Mouse (Mus musculus) midbrain, embryonic 12.5 days (tissue): ENCODE measurements at regions not wholly inside any gene's neighbourhood (a gene's known extent, or its start where the extent isn't known, plus 50 kb on each side); places are given as distances from the start of the nearest gene placed in this dataset.

Source experiments
- ATAC-seq: fragments of 200-750 bp; cut with Nextera tagmentation; 2 replicates; pipeline ENCODE4 v1.8.0; 2017; ENCODE audit warnings: low read depth, moderate TSS enrichment, moderate library complexity; ENCODE audit not compliant: low FRiP score
- H3K27ac ChIP-seq: fragments of 300-500 bp; sonication (generic); replicated peaks from 2 replicates; pipeline ENCODE4 v1.5.1; 2016; ENCODE audit warnings: mild to moderate bottlenecking
- H3K27me3 ChIP-seq: fragments of 300-500 bp; sonication (generic); 2 replicates; pipeline ENCODE4 v1.6.1; 2016; ENCODE audit warnings: mild to moderate bottlenecking
- H3K36me3 ChIP-seq: fragments of 300-500 bp; sonication (generic); 2 replicates; pipeline ENCODE4 v1.6.1; 2016
- H3K4me1 ChIP-seq: fragments of 300-500 bp; sonication (generic); 2 replicates; pipeline ENCODE4 v1.6.1; 2016
- H3K4me2 ChIP-seq: fragments of 300-500 bp; sonication (generic); replicated peaks from 2 replicates; pipeline ENCODE4 v1.6.1; 2016; ENCODE audit warnings: mild to moderate bottlenecking, moderate library complexity
- H3K4me3 ChIP-seq: fragments of 300-500 bp; sonication (generic); 2 replicates; pipeline ENCODE4 v1.5.1; 2016; ENCODE audit warnings: mild to moderate bottlenecking
- H3K9ac ChIP-seq: fragments of 300-500 bp; sonication (generic); replicated peaks from 2 replicates; pipeline ENCODE4 v1.6.1; 2016; ENCODE audit warnings: mild to moderate bottlenecking, moderate library complexity
- H3K9me3 ChIP-seq: fragments of 300-500 bp; sonication (generic); 2 replicates; pipeline ENCODE4 v1.6.1; 2016; ENCODE audit warnings: mild to moderate bottlenecking
- WGBS: fragments of 180-500 bp; shearing (Covaris S2); methylation state at CpG from one replicate; pipeline ENCODE4 v1.1.7; 2016; 5-methylcytosine and 5-hydroxymethylcytosine counted together

- ATAC-seq, result no peak
Measured at GRCm38 (mm10) chr16:55612873-55613272, 225.8 kb downstream of the Nfkbiz start.

GRCm38 (mm10) chr16:55612001-55612400, 226.7 kb downstream of the Nfkbiz start:
- WGBS, result 86% methylated on average over 5 of the region's 5 CpGs

More at GRCm38 (mm10) chr16:55612873-55613272, 225.8 kb downstream of the Nfkbiz start:
- H3K9ac ChIP-seq, result no peak overlapping the region
- no peak overlapping the region for H3K4me2 ChIP-seq
- WGBS, result 91% methylated on average over 3 of the region's 3 CpGs
- H3K4me1 ChIP-seq, result no peaks in the 10 kb centered on the region
- no peaks in the 10 kb centered on the region for H3K36me3 ChIP-seq
- H3K27me3 ChIP-seq, result no peaks in the 10 kb centered on the region
- H3K27ac ChIP-seq, result no peak overlapping the region
- no peak overlapping the region for H3K4me3 ChIP-seq
- H3K9me3 ChIP-seq, result no peaks in the 10 kb centered on the region

GRCm38 (mm10) chr16:55611172-55611571, 227.5 kb downstream of the Nfkbiz start:
- WGBS, result 92% methylated on average over 3 of the region's 3 CpGs
- no peaks in the 10 kb centered on the region for H3K4me1 ChIP-seq
- no peaks in the 10 kb centered on the region for H3K9me3 ChIP-seq

More at GRCm38 (mm10) chr16:55612001-55612400, 226.7 kb downstream of the Nfkbiz start:
- H3K36me3 ChIP-seq, result no peaks in the 10 kb centered on the region
- ATAC-seq, result no peak
- H3K9me3 ChIP-seq, result no peaks in the 10 kb centered on the region
- no peaks in the 10 kb centered on the region for H3K4me1 ChIP-seq
- H3K27ac ChIP-seq, result no peak overlapping the region
- no peaks in the 10 kb centered on the region for H3K27me3 ChIP-seq
- H3K9ac ChIP-seq, result no peak overlapping the region
- H3K4me3 ChIP-seq, result no peak overlapping the region
- no peak overlapping the region for H3K4me2 ChIP-seq

GRCm38 (mm10) chr16:55608361-55608760, 230.3 kb downstream of the Nfkbiz start:
- H3K27me3 ChIP-seq, result no peaks in the 10 kb centered on the region
- no peak overlapping the region for H3K4me3 ChIP-seq
- ATAC-seq, result no peak
- H3K4me2 ChIP-seq, result no peak overlapping the region
- 79% methylated on average over 3 of the region's 3 CpGs for WGBS
- no peaks in the 10 kb centered on the region for H3K9me3 ChIP-seq
- no peak overlapping the region for H3K27ac ChIP-seq
- H3K36me3 ChIP-seq, result no peaks in the 10 kb centered on the region
- no peak overlapping the region for H3K9ac ChIP-seq
- H3K4me1 ChIP-seq, result no peaks in the 10 kb centered on the region

More at GRCm38 (mm10) chr16:55611172-55611571, 227.5 kb downstream of the Nfkbiz start:
- Histone ChIP-seq H3K4me3 (no peak overlapping the region), H3K4me2 (no peak overlapping the region), H3K36me3 (no peaks in the 10 kb centered on the region), H3K27ac (no peak overlapping the region), H3K27me3 (no peaks in the 10 kb centered on the region), H3K9ac (no peak overlapping the region)
- no peak for ATAC-seq

GRCm38 (mm10) chr16:55606447-55607239, 232.1 kb downstream of the Nfkbiz start:
- H3K4me2 ChIP-seq, result no peak overlapping the region

GRCm38 (mm10) chr16:55603611-55604010, 235.1 kb downstream of the Nfkbiz start:
- 83% methylated on average over 2 of the region's 2 CpGs for WGBS
- Histone ChIP-seq H3K4me1 (no peaks in the 10 kb centered on the region), H3K4me3 (no peak overlapping the region), H3K36me3 (no peaks in the 10 kb centered on the region), H3K27ac (no peak overlapping the region), H3K9me3 (no peaks in the 10 kb centered on the region), H3K27me3 (no peaks in the 10 kb centered on the region), H3K4me2 (no peak overlapping the region), H3K9ac (no peak overlapping the region)
- ATAC-seq, result no peak

More at GRCm38 (mm10) chr16:55606447-55607239, 232.1 kb downstream of the Nfkbiz start:
- Histone ChIP-seq H3K4me1 (no peaks in the 10 kb centered on the region), H3K27me3 (no peaks in the 10 kb centered on the region), H3K9ac (no peak overlapping the region), H3K27ac (no peak overlapping the region), H3K36me3 (no peaks in the 10 kb centered on the region), H3K9me3 (no peaks in the 10 kb centered on the region), H3K4me3 (no peak overlapping the region)
- 90% methylated on average over 7 of the region's 7 CpGs for WGBS
- ATAC-seq, result no peak

- Histone ChIP-seq H3K27ac (no peak overlapping the region), H3K9me3 (no peaks in the 10 kb centered on the region), H3K9ac (no peak overlapping the region), H3K36me3 (no peaks in the 10 kb centered on the region), H3K27me3 (no peaks in the 10 kb centered on the region), H3K4me3 (no peak overlapping the region), H3K4me2 (no peak overlapping the region), H3K4me1 (no peaks in the 10 kb centered on the region)
- ATAC-seq, result no peak
- 82% methylated on average over 1 of the region's 1 CpGs for WGBS
Measured at GRCm38 (mm10) chr16:55589382-55589956, 249.2 kb downstream of the Nfkbiz start.

- WGBS, result 92% methylated on average over 6 of the region's 6 CpGs
- Histone ChIP-seq H3K36me3 (no peaks in the 10 kb centered on the region), H3K9ac (no peak overlapping the region), H3K27ac (no peak overlapping the region), H3K4me2 (no peak overlapping the region), H3K27me3 (no peaks in the 10 kb centered on the region), H3K4me3 (no peak overlapping the region), H3K9me3 (no peaks in the 10 kb centered on the region), H3K4me1 (no peaks in the 10 kb centered on the region)
- no peak for ATAC-seq
Measured at GRCm38 (mm10) chr16:55587138-55587537, 251.6 kb downstream of the Nfkbiz start.

- Histone ChIP-seq H3K4me2 (no peak overlapping the region), H3K27me3 (no peaks in the 10 kb centered on the region), H3K9me3 (no peaks in the 10 kb centered on the region), H3K36me3 (no peaks in the 10 kb centered on the region), H3K27ac (no peak overlapping the region), H3K9ac (no peak overlapping the region), H3K4me1 (no peaks in the 10 kb centered on the region), H3K4me3 (no peak overlapping the region)
- no peak for ATAC-seq
- WGBS, result 76% methylated on average over 3 of the region's 3 CpGs
Measured at GRCm38 (mm10) chr16:55582906-55583305, 255.8 kb downstream of the Nfkbiz start.

- H3K4me2 ChIP-seq, result no peak overlapping the region
- no peak for ATAC-seq
- H3K4me1 ChIP-seq, result no peaks in the 10 kb centered on the region
- H3K36me3 ChIP-seq, result no peaks in the 10 kb centered on the region
- H3K9ac ChIP-seq, result no peak overlapping the region
- H3K4me3 ChIP-seq, result no peak overlapping the region
- H3K9me3 ChIP-seq, result no peaks in the 10 kb centered on the region
- H3K27me3 ChIP-seq, result no peaks in the 10 kb centered on the region
- no peak overlapping the region for H3K27ac ChIP-seq
- 96% methylated on average over 7 of the region's 7 CpGs for WGBS
Measured at GRCm38 (mm10) chr16:55582029-55582428, 256.7 kb downstream of the Nfkbiz start.

- no peak for ATAC-seq
- Histone ChIP-seq H3K9ac (no peak overlapping the region), H3K9me3 (no peaks in the 10 kb centered on the region), H3K4me1 (no peaks in the 10 kb centered on the region), H3K27ac (no peak overlapping the region), H3K4me3 (no peak overlapping the region), H3K27me3 (no peaks in the 10 kb centered on the region), H3K4me2 (no peak overlapping the region), H3K36me3 (no peaks in the 10 kb centered on the region)
- WGBS, result 86% methylated on average over 4 of the region's 4 CpGs
Measured at GRCm38 (mm10) chr16:55580827-55581226, 257.9 kb downstream of the Nfkbiz start.

- H3K4me1 ChIP-seq, result no peaks in the 10 kb centered on the region
- ATAC-seq, result no peak
- no peaks in the 10 kb centered on the region for H3K27me3 ChIP-seq
- 89% methylated on average over 5 of the region's 5 CpGs for WGBS
- H3K36me3 ChIP-seq, result no peaks in the 10 kb centered on the region
- no peak overlapping the region for H3K9ac ChIP-seq
- no peak overlapping the region for H3K4me3 ChIP-seq
- no peaks in the 10 kb centered on the region for H3K9me3 ChIP-seq
- no peak overlapping the region for H3K27ac ChIP-seq
- H3K4me2 ChIP-seq, result no peak overlapping the region
Measured at GRCm38 (mm10) chr16:55578686-55579085, 260.0 kb downstream of the Nfkbiz start.
